Mouse (Mus musculus) bone marrow, adult 2 months (tissue): ENCODE measurements around the gene Bmp7. TPM values are rescaled to one million over a fixed set of nuclear protein-coding genes. Genes with fewer than 3 reads are reported as not detected.

Experiments
- H3K27ac ChIP-seq: fragments of 200-500 bp; 2 replicates; pipeline ENCODE4 v1.5.1; 2012; ENCODE audit warnings: low read depth, mild to moderate bottlenecking, control low read depth, inconsistent platforms, low read length; ENCODE audit not compliant: control insufficient read depth, poor library complexity, insufficient read depth
- H3K4me1 ChIP-seq: fragments of 200-500 bp; 2 replicates; pipeline ENCODE4 v1.6.1; 2011; ENCODE audit warnings: low read length; ENCODE audit not compliant: control insufficient read depth, insufficient read depth
- H3K4me3 ChIP-seq: fragments of 200-500 bp; replicated peaks from 2 replicates; pipeline ENCODE3; 2011; ENCODE audit warnings: mild to moderate bottlenecking, low read depth, low read length, control low read depth; ENCODE audit not compliant: control insufficient read depth
- CTCF ChIP-seq: fragments of 200-500 bp; IDR thresholded peaks from 2 replicates; pipeline ENCODE4 v1.5.1; 2011; ENCODE audit warnings: low read length, control low read depth; ENCODE audit not compliant: control insufficient read depth, insufficient read depth
- POLR2A ChIP-seq: fragments of 200-500 bp; IDR thresholded peaks from 2 replicates; pipeline ENCODE4 v1.6.1; 2011; ENCODE audit warnings: low read depth, mild to moderate bottlenecking, control low read depth, low read length, borderline replicate concordance; ENCODE audit not compliant: control insufficient read depth
- WGBS: fragments of 180-500 bp; shearing (Covaris S2); methylation state at CpG from one replicate; pipeline ENCODE4 v1.1.7; 2018; 5-methylcytosine and 5-hydroxymethylcytosine counted together
- polyA plus RNA-seq: library from polyadenylated mRNA; stranded (reverse); fragments of >200 nt; gene quantifications from 2 replicates; pipeline ENCODE4 v1.2.4, GENCODE M21; 2011; ENCODE audit warnings: low replicate concordance; ENCODE audit not compliant: missing spikeins, insufficient read depth, insufficient read length

The Bmp7 gene
- polyA plus RNA-seq, 1 experiment: 0.55 TPM

- 6% methylated on average over 5 of the region's 5 CpGs for WGBS
- Histone ChIP-seq H3K4me1 (no peaks in the 10 kb centered on the region), H3K27ac (no peak overlapping the region), H3K4me3 (no peak overlapping the region)
- no peak for TF ChIP-seq POLR2A
- TF ChIP-seq CTCF: no peak
Observed at GRCm38 (mm10) chr2:172905057-172905456, 35.1 kb downstream of the Bmp7 start.

DNA sequence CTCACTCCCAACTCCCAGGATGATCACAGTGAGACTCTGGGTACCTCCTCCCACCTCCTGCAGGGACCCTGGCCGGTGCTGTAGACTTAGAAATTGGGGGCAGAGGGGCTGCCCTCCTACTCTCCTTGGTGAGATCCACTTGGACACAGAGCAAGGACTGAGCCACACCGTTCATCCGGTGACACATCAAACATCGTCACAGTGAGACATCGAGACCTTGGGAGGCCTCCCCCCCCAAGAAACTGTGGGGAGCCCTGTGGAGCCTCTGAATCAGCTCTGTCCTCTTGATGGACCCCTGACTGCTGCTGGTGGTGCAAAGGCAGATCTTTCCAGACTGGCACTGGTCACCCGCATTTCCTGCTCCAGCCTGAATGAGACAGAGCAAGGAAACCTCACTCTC lies 35.5 kb downstream of the Bmp7 start:
- WGBS: 48% methylated on average over 6 of the region's 6 CpGs
- no peaks in the 10 kb centered on the region for H3K4me1 ChIP-seq
- H3K27ac ChIP-seq: no peak overlapping the region
- TF ChIP-seq CTCF: no peak
- TF ChIP-seq POLR2A: no peak
- no peak overlapping the region for H3K4me3 ChIP-seq

GRCm38 (mm10) chr2:172903523-172903922 lies 36.6 kb downstream of the Bmp7 start:
- no peak for TF ChIP-seq CTCF
- TF ChIP-seq POLR2A: no peak
- WGBS: 81% methylated on average over 8 of the region's 8 CpGs
- Histone ChIP-seq H3K27ac (no peak overlapping the region), H3K4me1 (no peaks in the 10 kb centered on the region), H3K4me3 (no peak overlapping the region)

DNA sequence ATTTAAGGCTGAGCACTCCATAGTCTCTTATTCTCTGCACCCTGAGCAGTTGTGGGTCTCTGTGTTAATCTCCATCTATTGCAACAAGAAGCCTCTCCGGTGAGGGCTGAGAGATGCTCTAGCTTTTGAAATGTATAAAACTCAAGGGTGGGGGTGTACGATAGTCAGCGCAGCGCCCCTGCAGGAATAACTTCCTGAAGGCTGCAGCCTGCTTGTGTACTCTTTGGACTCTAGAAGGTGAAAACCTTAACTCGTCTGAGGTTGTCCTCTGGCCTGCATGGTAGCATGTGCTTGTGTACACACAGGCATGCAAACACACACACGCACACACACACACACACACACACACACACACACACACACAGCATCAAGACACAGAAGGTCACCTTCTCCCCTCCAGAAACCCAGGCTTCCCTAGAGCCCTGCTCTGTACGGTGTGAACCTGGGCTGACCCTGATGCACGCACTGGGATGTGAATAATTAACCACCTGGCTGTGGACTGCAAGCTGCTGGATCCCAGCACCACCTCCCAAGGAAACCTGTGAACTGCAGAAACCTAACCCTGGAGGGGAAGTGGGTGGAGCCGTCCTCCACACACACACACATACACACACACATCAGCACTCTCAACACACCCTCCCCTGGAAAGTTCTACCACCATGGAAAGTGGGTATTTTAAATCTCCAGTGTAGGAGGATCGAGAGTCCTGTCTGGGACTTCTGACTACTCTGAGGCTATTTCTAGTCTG lies 39.0 kb downstream of the Bmp7 start:
- Histone ChIP-seq H3K4me1 (no peaks in the 10 kb centered on the region), H3K4me3 (no peak overlapping the region), H3K27ac (no peak overlapping the region)
- 69% methylated on average over 10 of the region's 10 CpGs for WGBS
- TF ChIP-seq CTCF (no peak), POLR2A (no peak)

DNA sequence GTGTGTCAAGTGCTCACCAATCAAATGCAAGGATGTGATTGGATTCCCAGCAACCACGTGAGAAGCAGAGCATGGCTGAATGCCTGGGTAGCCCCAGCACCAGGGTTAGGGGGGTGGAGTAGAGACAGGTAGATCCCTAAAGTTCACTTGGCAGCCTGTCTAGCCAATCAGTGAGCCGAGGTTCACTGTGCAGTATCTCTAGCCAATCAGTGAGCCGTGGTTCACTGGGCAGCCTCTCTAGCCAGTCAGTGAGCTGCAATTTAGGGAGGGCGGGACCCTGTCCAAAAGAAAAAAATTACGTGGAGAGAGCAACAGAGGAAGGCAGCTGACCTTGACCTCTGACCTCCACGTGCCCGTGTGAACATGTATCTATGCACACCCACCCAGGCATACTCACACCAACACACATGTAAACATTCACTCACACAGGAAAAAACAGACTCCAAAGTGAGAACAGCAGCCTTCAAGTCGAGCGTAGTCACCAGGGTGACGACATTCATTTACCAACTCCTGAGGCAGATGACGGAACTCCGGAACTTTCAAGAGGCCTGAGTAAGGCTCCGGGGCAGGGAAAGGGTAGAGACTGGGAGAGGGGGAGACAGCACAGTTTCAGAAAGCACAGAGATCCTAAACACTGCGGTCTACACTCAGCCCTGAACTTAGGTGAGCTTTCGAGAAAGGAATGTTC lies 50.2 kb downstream of the Bmp7 start:
- Histone ChIP-seq H3K4me1 (no peaks in the 10 kb centered on the region), H3K27ac (no peak overlapping the region), H3K4me3 (no peak overlapping the region)
- no peak for TF ChIP-seq CTCF
- no peak for TF ChIP-seq POLR2A
- 75% methylated on average over 15 of the region's 15 CpGs for WGBS

DNA sequence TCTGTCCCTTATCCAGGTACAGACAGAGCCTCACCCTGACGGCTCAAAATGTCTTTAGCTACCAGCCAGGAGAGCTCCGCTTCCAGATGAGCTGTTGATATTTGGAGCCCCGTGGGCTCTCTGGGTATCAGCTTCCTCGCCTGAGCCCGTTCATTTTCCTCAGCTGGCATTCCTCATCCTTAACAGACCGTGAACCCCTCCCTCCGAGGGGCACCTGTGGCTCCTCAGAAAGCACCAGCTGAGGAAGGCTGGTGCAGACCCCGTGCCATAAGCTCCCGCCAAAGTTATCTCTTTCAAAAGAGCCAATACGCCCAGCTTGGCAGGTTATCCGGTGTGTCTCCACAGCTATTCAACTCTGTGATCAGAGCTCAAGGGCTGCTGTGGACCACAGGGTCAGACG lies 50.9 kb downstream of the Bmp7 start:
- TF ChIP-seq CTCF (no peak), POLR2A (no peak)
- 84% methylated on average over 12 of the region's 12 CpGs for WGBS
- H3K27ac ChIP-seq: no peak overlapping the region
- no peak overlapping the region for H3K4me3 ChIP-seq
- H3K4me1 ChIP-seq: no peaks in the 10 kb centered on the region

DNA sequence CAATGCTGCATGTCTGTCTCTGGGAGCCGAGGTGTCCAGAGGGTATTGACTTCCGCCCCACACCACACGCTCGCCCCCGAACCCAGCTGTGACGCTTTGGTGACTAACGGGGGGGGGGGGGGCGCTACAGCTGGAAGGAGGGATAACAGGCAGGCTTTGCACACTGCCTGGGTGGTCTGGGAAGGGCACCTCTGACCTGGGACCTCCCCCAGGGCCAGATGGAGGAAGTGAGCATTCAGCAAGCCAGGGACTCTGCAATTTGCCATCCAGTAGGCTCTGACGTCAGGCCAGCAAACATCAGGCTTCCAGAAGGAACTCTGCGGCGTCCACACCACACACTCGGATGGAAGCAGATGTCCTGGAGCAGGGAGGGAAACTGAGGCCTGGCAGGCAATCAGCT lies 52.0 kb downstream of the Bmp7 start:
- TF ChIP-seq POLR2A (no peak), CTCF (no peak)
- no peak overlapping the region for H3K27ac ChIP-seq
- no peaks in the 10 kb centered on the region for H3K4me1 ChIP-seq
- H3K4me3 ChIP-seq: no peak overlapping the region
- WGBS: 77% methylated on average over 12 of the region's 12 CpGs

DNA sequence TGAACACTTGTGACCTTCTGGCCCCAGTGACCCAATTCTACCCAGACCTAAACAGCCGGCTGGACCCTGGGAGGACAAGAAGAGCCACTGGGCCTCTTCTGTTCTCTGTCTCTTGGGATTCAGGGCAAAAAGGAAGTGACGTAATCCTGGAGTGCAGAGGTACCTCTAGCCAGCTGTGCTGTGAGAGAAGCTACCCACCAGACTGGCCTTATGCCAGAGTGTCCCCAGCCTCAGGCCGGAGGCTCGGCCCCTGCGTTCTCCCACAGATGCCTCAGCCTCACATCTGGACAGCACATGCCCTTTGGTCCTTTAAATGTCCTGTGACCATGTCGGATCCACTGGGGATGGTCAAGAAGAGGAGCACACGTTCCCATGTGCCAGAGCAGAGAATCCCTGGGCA lies 54.3 kb downstream of the Bmp7 start:
- no peak for TF ChIP-seq POLR2A
- no peak for TF ChIP-seq CTCF
- 79% methylated on average over 6 of the region's 7 CpGs for WGBS
- H3K4me1 ChIP-seq: no peaks in the 10 kb centered on the region
- no peak overlapping the region for H3K4me3 ChIP-seq
- H3K27ac ChIP-seq: no peak overlapping the region

GRCm38 (mm10) chr2:172884584-172884983 lies 55.5 kb downstream of the Bmp7 start:
- TF ChIP-seq CTCF (no peak), POLR2A (no peak)
- Histone ChIP-seq H3K27ac (no peak overlapping the region), H3K4me1 (no peaks in the 10 kb centered on the region), H3K4me3 (no peak overlapping the region)
- WGBS: 85% methylated on average over 6 of the region's 6 CpGs
